Mouse (Mus musculus) forebrain, embryonic 14.5 days (tissue): ENCODE data around the gene Nudt17. TPM values are rescaled to one million over a fixed set of nuclear protein-coding genes. Genes with fewer than 3 reads are reported as not detected.

Experiments
- ATAC-seq: fragments of 200-750 bp; cut with Nextera tagmentation; 2 replicates; pipeline ENCODE4 v1.8.0; 2017; ENCODE audit warnings: mild to moderate bottlenecking, moderate library complexity
- DNase-seq: peaks from one replicate; pipeline ENCODE4 v3.0.0-alpha.2; 2015; ENCODE audit warnings: low spot score
- H3K27ac ChIP-seq: fragments of 300-500 bp; sonication (generic); 2 replicates; pipeline ENCODE4 v1.5.1; 2014; ENCODE audit warnings: low read depth, mild to moderate bottlenecking, control low read depth, low read length, moderate library complexity
- H3K27me3 ChIP-seq: fragments of 300-500 bp; sonication (generic); replicated peaks from 2 replicates; pipeline ENCODE4 v1.6.1; 2014; ENCODE audit warnings: low read length, control low read depth, mixed read lengths; ENCODE audit not compliant: control insufficient read depth, insufficient read depth
- H3K36me3 ChIP-seq: fragments of 300-500 bp; sonication (generic); 2 replicates; pipeline ENCODE4 v1.6.1; 2014; ENCODE audit warnings: low read length, control low read depth; ENCODE audit not compliant: control insufficient read depth, insufficient read depth
- H3K4me1 ChIP-seq: fragments of 300-500 bp; sonication (generic); 2 replicates; pipeline ENCODE4 v1.6.1; 2014; ENCODE audit warnings: antibody characterized with exemption, low read length, control low read depth; ENCODE audit not compliant: control insufficient read depth, insufficient read depth
- H3K4me2 ChIP-seq: fragments of 300-500 bp; sonication (generic); 2 replicates; pipeline ENCODE4 v1.6.1; 2014; ENCODE audit warnings: mild to moderate bottlenecking, control low read depth, low read length
- H3K4me3 ChIP-seq: fragments of 300-500 bp; sonication (generic); 2 replicates; pipeline ENCODE4 v1.5.1; 2014; ENCODE audit warnings: low read depth, low read length, control low read depth
- H3K9ac ChIP-seq: fragments of 300-500 bp; sonication (generic); 2 replicates; pipeline ENCODE4 v1.6.1; 2014; ENCODE audit warnings: mild to moderate bottlenecking, low read length, control low read depth, moderate library complexity
- H3K9me3 ChIP-seq: fragments of 300-500 bp; sonication (generic); replicated peaks from 2 replicates; pipeline ENCODE4 v1.6.1; 2016; ENCODE audit warnings: low read length, control low read depth, mixed read lengths; ENCODE audit not compliant: control insufficient read depth
- WGBS: fragments of 180-500 bp; shearing (Covaris S2); extraction: QIAGEN DNeasy Blood & Tissue Kit; methylation state at CpG from one replicate; pipeline ENCODE4 v1.1.7; 2014; 5-methylcytosine and 5-hydroxymethylcytosine counted together
- polyA plus RNA-seq: library from polyadenylated mRNA; unstranded; fragments of >200 nt; fragmentation: Nextera tagmentation; extraction: Ambion mirVana; gene quantifications from 2 replicates; pipeline ENCODE4 v1.2.1, GENCODE M21; 2014

The Nudt17 gene
- polyA plus RNA-seq, 1 experiment from 2014 or later, result 7.5 TPM

DNA sequence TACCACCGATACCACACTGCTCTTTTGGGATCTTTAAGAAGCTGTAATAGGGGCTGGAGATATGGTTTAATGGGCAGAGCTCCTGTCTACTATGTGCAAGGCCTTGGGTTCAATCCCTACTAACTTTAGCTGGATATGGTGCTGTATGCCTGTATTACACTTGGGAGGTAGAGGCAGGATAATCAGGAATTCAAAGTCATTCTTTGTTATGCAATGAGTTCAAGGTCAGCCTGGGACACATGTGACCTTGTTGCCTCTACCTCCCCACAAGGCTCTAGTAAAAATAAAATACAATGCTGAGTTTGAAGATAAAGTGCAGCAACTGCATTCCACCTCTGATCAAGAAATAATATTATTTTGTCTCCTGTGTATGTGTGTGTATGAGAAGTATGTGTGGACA lies 25.6 kb upstream of the Nudt17 start:
- Histone ChIP-seq H3K27me3 (no peaks in the 10 kb centered on the region), H3K4me3 (no peak overlapping the region), H3K4me1 (peaks cover 4% of the 10 kb centered on the region), H3K36me3 (no peaks in the 10 kb centered on the region), H3K27ac (no peak overlapping the region), H3K9ac (no peak overlapping the region), H3K4me2 (no peak overlapping the region), H3K9me3 (no peaks in the 10 kb centered on the region)
- DNase-seq, result no peak
- WGBS, result 94% methylated on average over 1 of the region's 1 CpGs
- ATAC-seq, result no peak

- no peak overlapping the region for H3K9ac ChIP-seq
- ATAC-seq (no peak), DNase-seq (no peak)
- no peak overlapping the region for H3K4me3 ChIP-seq
- 80% methylated on average over 5 of the region's 5 CpGs for WGBS
- H3K9me3 ChIP-seq, result no peaks in the 10 kb centered on the region
- H3K4me1 ChIP-seq, result peaks cover 11% of the 10 kb centered on the region
- H3K27ac ChIP-seq, result no peak overlapping the region
- no peak overlapping the region for H3K4me2 ChIP-seq
- no peaks in the 10 kb centered on the region for H3K36me3 ChIP-seq
- H3K27me3 ChIP-seq, result no peaks in the 10 kb centered on the region
Observed at GRCm38 (mm10) chr3:96730785-96731184, 22.4 kb upstream of the Nudt17 start.

DNA sequence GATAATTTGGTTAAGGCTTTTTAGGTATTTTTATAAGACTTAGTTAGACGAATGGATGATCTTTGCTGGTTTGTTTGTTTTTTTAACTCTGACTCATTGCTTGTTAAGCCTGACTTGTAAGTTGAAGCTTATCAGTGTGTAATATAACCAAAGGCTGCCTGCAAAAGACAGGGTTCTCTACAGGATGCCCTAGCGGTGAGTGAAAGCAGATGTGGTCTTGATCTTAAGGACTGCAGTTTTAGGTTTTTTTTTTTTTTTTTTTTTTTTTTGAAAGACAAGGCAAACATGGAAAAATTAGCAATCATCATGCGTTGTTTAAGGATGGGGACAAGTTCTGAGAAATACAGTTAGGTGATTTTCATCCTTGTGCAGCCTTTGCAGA lies 21.0 kb upstream of the Nudt17 start:
- WGBS, result 79% methylated on average over 3 of the region's 3 CpGs

DNA sequence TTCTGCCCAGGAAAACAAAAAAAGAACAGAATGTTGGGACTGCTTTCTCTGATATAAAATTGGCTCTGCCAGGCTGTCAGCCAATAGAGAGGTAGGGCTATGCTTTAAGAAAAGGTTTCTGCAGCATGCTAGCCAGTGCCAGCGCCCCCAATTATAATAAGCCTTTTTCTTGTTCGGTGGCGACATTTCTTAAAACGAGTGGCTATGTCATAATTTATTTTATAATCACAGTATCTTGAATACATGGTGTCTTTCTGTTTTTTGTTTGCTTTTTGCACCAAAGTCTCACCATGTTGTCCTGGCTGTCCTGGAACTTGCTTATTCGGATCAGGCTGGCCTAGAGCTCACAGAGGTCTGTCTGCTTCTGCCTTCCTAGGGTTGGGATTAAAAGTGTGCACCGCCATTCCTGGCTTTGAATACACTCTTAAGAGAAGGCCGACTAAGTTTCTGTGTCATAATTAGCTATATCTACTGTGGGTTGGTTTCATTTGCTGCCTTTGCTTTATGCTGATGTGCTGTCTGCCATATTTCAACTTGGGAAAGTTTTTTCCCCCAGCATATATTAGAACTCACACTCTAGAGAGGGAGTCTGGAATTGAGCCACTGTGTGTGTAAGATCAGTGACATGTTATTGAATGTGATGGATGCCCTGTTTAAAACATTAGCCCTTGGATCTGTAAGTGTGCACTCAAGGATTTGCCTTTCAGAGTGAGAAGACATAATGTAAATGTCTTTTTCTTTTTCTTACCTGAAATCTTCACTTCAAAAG lies 20.5 kb upstream of the Nudt17 start:
- Histone ChIP-seq H3K4me3 (peak overlapping the region; percentile 89), H3K27ac (no peak overlapping the region), H3K36me3 (0 out of 2 replicates have a peak, but pooled peaks cover under 1% of the 10 kb centered on the region), H3K9ac (peak overlapping the region; percentile 88), H3K4me1 (peaks cover 11% of the 10 kb centered on the region), H3K9me3 (no peaks in the 10 kb centered on the region), H3K27me3 (no peaks in the 10 kb centered on the region), H3K4me2 (peak overlapping the region; percentile 75)
- DNase-seq, result no peak
- WGBS, result 34% methylated on average over 7 of the region's 7 CpGs
- ATAC-seq, result no peak

More for the DNA sequence above, 21.0 kb upstream of the Nudt17 start:
- Histone ChIP-seq H3K9ac (no peak overlapping the region), H3K4me2 (no peak overlapping the region), H3K27ac (no peak overlapping the region), H3K27me3 (no peaks in the 10 kb centered on the region), H3K4me1 (peaks cover 11% of the 10 kb centered on the region), H3K4me3 (no peak overlapping the region), H3K9me3 (no peaks in the 10 kb centered on the region), H3K36me3 (no peaks in the 10 kb centered on the region)
- DNase-seq, result no peak
- no peak for ATAC-seq

- peak overlapping the region; percentile 88 for H3K9ac ChIP-seq
- ATAC-seq (peak; percentile 58), DNase-seq (peak; percentile 13)
- H3K27ac ChIP-seq, result peak overlapping the region; percentile 72
- WGBS, result under 1% methylated on average over 40 of the region's 42 CpGs
- H3K4me3 ChIP-seq, result peak overlapping the region; percentile 89
- H3K9me3 ChIP-seq, result no peaks in the 10 kb centered on the region
- peak overlapping the region; percentile 75 for H3K4me2 ChIP-seq
- H3K36me3 ChIP-seq, result peaks cover 8% of the 10 kb centered on the region
- peaks cover 11% of the 10 kb centered on the region for H3K4me1 ChIP-seq
- H3K27me3 ChIP-seq, result no peaks in the 10 kb centered on the region
Observed at GRCm38 (mm10) chr3:96727828-96728633, 19.7 kb upstream of the Nudt17 start.

GRCm38 (mm10) chr3:96727343-96727827 lies 19.0 kb upstream of the Nudt17 start, which contains the start of the genes Polr3c and Rnf115:
TSS of gene Polr3c (minus strand) at chr3:96727628.
TSS of gene Rnf115 (plus strand) at chr3:96727664.
- DNase-seq (peak; percentile 94), ATAC-seq (peak; percentile 99)
- H3K4me2 ChIP-seq, result peak within 1 kb of the TSS; percentile 75
- peak within 1 kb of the TSS; percentile 72 for H3K27ac ChIP-seq
- H3K4me1 ChIP-seq, result peaks cover 11% of the 10 kb centered on the region
- H3K36me3 ChIP-seq, result peaks cover 13% of the 10 kb centered on the region
- H3K9me3 ChIP-seq, result no peaks in the 10 kb centered on the region
- under 1% methylated on average over 49 of the region's 52 CpGs for WGBS
- H3K9ac ChIP-seq, result peak within 1 kb of the TSS; percentile 88
- no peaks in the 10 kb centered on the region for H3K27me3 ChIP-seq
- peak within 1 kb of the TSS; percentile 89 for H3K4me3 ChIP-seq

- Histone ChIP-seq H3K4me3 (no peak overlapping the region), H3K4me2 (no peak overlapping the region), H3K9me3 (no peaks in the 10 kb centered on the region), H3K27me3 (no peaks in the 10 kb centered on the region), H3K4me1 (no peaks in the 10 kb centered on the region), H3K27ac (no peak overlapping the region), H3K36me3 (peaks cover 63% of the 10 kb centered on the region), H3K9ac (0 out of 2 replicates have a peak overlapping the region, but pooled peaks have one; percentile 8)
- WGBS, result 43% methylated on average over 14 of the region's 14 CpGs
- ATAC-seq (no peak), DNase-seq (peak; percentile 51)
Observed at GRCm38 (mm10) chr3:96719173-96719572, 10.8 kb upstream of the Nudt17 start.

DNA sequence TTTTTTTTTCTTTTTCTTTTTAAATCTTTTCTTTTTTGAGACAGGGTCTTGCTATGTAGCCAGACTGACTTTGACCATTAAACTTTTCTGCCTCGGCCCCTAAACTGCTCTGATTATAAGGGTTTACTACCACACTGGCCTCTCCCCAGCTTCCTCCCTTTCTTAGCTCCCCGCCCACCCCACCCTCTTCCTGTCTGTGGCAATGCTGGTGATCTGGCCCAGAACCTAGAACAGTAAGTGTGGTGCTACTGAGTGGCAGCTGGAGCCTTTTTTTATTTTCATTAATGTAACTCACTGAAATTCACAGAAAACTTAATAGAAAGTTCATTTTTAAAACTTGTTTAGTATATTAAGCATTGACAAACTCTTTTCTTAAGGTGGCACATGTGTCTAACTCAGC lies 7.5 kb upstream of the Nudt17 start:
- Histone ChIP-seq H3K4me3 (no peak overlapping the region), H3K4me2 (no peak overlapping the region), H3K27me3 (no peaks in the 10 kb centered on the region), H3K36me3 (peaks cover 68% of the 10 kb centered on the region), H3K27ac (no peak overlapping the region), H3K9me3 (no peaks in the 10 kb centered on the region), H3K4me1 (no peaks in the 10 kb centered on the region), H3K9ac (no peak overlapping the region)
- ATAC-seq, result no peak
- no peak for DNase-seq
- 90% methylated on average over 2 of the region's 2 CpGs for WGBS
